Mouse (Mus musculus) layer of hippocampus, adult 2 months (tissue): ENCODE results near the gene Gmeb2. TPM values are rescaled to one million over a fixed set of nuclear protein-coding genes. Genes with fewer than 3 reads are reported as not detected.

Experiments used
- DNase-seq, 2 experiments: peaks; one replicate each; pipeline ENCODE4 v3.0.0; 2022; ENCODE audit warnings: low spot score in 2 of 2
- H3K27ac ChIP-seq: fragments of 200-600 bp; 2 replicates; pipeline ENCODE4 v1.8.1; 2022
- H3K4me3 ChIP-seq: fragments of 200-600 bp; 2 replicates; pipeline ENCODE4 v1.8.1; 2022; ENCODE audit warnings: mild to moderate bottlenecking
- CTCF ChIP-seq: fragments of 200-600 bp; conservative IDR thresholded peaks from 2 replicates; pipeline ENCODE4 v1.8.1; 2022; ENCODE audit warnings: antibody characterized with exemption, mild to moderate bottlenecking, moderate library complexity
- long read RNA-seq, 2 experiments: library from polyadenylated mRNA; stranded (forward); transcript quantifications; one replicate each; pipeline ENCODE4 v2.0.0; 2021; ENCODE audit warnings: borderline mapping rate in 2 of 2
- total RNA-seq, 2 experiments: library from RNA; stranded (reverse); gene quantifications; 2 replicates each; pipeline ENCODE4 v1.2.3; 2021

Gmeb2 gene
- total RNA-seq = 10 to 100 TPM; 18.8 to 23.5 TPM
- long read RNA-seq, experiment 1, full-length matches to known transcripts = 6 of 8 reads
- long read RNA-seq, experiment 1, partial matches to known transcripts = 0 of 8 reads
- long read RNA-seq, experiment 1, other reads (novel, unspliced or antisense) = 2 of 8 reads
- long read RNA-seq, experiment 2, full-length matches to known transcripts = 7 of 10 reads
- long read RNA-seq, experiment 2, partial matches to known transcripts = 0 of 10 reads
- long read RNA-seq, experiment 2, other reads (novel, unspliced or antisense) = 3 of 10 reads

DNA sequence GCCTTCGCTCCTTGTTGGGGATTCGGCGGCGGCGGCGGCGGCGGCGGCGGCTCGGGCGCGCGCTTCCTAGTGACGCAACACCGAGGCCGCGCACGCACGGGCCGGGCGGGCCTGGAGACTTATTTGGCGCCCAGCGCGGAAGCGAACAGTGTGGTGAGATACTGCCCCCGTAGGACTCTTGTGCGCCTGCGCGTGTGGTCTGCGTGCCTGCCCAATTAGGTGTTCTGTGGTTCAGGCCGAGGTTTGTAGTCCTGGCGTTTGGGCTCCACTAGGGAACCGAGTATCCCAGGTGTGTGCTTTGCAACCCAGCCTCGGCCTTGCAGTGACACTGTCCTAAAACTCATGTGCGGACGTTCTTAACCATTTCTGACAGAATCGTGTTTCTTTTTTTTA, at the start of gene Gmeb2:
Gene Gmeb2, minus strand, starts transcription at position 78 of the 393 bp plus-strand sequence.
- H3K27ac ChIP-seq = peak within 1 kb of the TSS; percentile 99
- DNase-seq = peak; percentile 88 to 94
- peak; percentile 69 for TF ChIP-seq CTCF
- peak within 1 kb of the TSS; percentile 94 for H3K4me3 ChIP-seq

GRCm38 (mm10) chr2:181334023-181334422, 46.2 kb upstream of the Gmeb2 start:
- Histone ChIP-seq H3K27ac (no peak overlapping the region), H3K4me3 (no peak overlapping the region)
- peak; percentile 50 to 73 for DNase-seq
- peak; percentile 87 for TF ChIP-seq CTCF

DNA sequence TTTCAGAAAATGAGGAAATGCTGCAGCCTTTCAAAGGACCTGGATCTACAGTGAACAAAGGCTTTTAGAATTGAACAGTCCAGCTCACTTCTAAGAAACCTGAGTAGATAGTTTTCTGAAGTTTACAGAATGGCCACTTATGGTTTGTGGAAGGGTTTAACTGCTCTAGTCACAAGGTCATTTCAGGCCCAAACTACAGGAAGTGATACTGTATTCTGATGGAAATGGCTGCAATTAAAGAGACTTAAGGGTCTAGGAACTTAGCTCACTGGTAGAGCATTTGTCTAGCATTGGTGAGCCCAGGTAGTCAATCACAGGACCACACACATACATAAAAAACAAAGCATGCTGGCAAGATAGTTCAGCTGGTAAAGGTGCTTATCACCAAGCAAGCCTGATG, 44.7 kb upstream of the Gmeb2 start:
- TF ChIP-seq CTCF = no peak
- Histone ChIP-seq H3K4me3 (no peak overlapping the region), H3K27ac (no peak overlapping the region)
- DNase-seq = no peak

- TF ChIP-seq CTCF = no peak
- Histone ChIP-seq H3K4me3 (no peak overlapping the region), H3K27ac (no peak overlapping the region)
- DNase-seq = no peak
Observed at GRCm38 (mm10) chr2:181326098-181326497, 38.3 kb upstream of the Gmeb2 start.

GRCm38 (mm10) chr2:181322136-181322535, 34.3 kb upstream of the Gmeb2 start:
- TF ChIP-seq CTCF = no peak
- DNase-seq = no peak
- Histone ChIP-seq H3K4me3 (no peak overlapping the region), H3K27ac (no peak overlapping the region)

DNA sequence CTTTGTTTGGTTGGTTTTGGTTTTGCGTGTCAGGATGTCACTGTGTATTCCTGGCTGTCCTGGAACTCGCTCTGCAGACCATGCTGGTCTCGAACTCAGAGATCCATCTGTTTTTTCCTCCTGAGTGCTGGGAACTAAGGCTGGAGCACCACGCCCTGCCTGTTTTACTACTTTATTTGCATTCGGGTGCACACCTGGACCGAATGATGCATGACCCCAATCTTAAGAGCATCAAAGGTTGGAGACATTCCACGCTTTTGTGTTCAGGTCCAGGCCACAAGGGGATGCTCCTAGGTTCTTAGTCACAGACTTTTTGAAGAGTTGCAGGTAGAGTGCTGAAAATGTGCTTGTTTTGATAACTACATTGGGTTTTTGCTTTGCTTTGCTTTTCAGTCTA, 32.3 kb upstream of the Gmeb2 start:
- H3K4me3 ChIP-seq = peak overlapping the region; percentile 58
- peak overlapping the region; percentile 88 for H3K27ac ChIP-seq
- no peak for DNase-seq
- no peak for TF ChIP-seq CTCF

- H3K27ac ChIP-seq = peak within 1 kb of the TSS; percentile 88
- H3K4me3 ChIP-seq = peak within 1 kb of the TSS; percentile 58
- DNase-seq = peak; percentile 80 to 81
- peak; percentile 60 for TF ChIP-seq CTCF
Observed at GRCm38 (mm10) chr2:181319248-181320102, 31.6 kb upstream of the Gmeb2 start, which contains the start of gene Rtel1. TSS of gene Rtel1 (plus strand) at chr2:181319739.

DNA sequence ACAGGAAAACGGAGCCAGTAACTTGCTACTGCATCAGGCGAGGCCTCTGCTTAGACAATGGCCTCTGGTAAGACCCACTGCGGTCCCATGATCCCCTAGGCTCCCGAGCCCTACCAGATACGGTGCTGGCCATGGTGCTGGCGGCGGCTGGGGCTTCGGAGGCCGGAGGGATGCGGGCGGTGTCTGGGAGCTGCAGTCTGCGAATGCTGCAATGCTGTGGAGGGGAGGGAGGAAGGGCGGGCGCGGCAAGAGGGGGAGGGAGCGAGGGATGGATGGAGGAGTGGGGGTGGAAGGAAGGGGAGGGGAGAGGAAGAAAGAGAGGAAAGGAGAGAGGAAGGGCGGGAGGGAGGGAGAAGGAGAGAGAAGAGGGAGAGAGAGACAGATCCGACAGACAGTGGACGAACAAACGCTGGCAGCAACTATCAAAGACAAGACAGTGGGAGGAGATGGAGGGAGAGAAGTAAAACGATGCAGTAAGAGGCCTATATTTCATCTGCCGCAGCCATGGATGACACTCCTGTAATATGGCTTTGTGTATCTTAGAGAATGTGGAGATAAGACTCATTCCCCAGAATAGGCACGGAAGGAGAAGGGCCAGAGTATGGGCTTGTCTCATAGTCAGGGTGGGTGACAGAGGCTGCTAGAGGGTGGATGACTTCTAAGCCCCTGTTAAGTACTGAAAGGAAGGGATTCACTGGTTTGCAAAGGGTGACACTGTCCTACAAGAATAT, 26.4 kb upstream of the Gmeb2 start, which contains the start of gene Stmn3:
Gene Stmn3, minus strand, starts transcription at position 421 of the 731 bp plus-strand sequence.
- Histone ChIP-seq H3K4me3 (peak within 1 kb of the TSS; percentile 67), H3K27ac (peak within 1 kb of the TSS; percentile 95)
- DNase-seq = peak; percentile 77 to 78
- no peak for TF ChIP-seq CTCF

- TF ChIP-seq CTCF = no peak
- DNase-seq = peak; percentile 14 to 30
Observed at GRCm38 (mm10) chr2:181313344-181314079, 25.7 kb upstream of the Gmeb2 start.

GRCm38 (mm10) chr2:181313006-181313343, 25.1 kb upstream of the Gmeb2 start:
- DNase-seq = no peak
- H3K4me3 ChIP-seq = peak overlapping the region; percentile 67
- TF ChIP-seq CTCF = no peak
- H3K27ac ChIP-seq = peak overlapping the region; percentile 95

More at GRCm38 (mm10) chr2:181313344-181314079, 25.7 kb upstream of the Gmeb2 start:
- peak overlapping the region; percentile 67 for H3K4me3 ChIP-seq
- peak overlapping the region; percentile 95 for H3K27ac ChIP-seq

DNA sequence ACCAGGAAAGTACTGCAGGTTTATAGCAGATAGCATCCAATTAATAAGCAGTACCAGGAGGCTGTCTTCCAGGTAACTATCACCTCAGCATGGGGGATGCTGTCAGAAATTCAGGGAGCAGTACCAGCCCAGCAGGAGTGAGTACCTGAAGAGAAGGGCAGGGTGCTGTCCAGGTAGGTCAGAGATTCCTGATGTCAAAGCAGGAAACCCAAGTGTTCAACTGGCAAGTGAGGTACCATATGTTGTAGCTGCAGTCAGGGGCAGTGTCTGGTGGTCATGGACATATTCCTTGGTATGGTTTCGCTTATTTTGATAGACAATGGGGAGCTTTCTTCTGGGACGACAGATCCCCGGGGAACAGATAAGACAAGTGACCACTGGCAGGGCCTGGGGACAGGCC, 24.6 kb upstream of the Gmeb2 start:
- H3K27ac ChIP-seq = peak overlapping the region; percentile 95; the same call in 1 of the 2 replicates
- TF ChIP-seq CTCF = no peak
- H3K4me3 ChIP-seq = peak overlapping the region; percentile 67
- no peak for DNase-seq

- Histone ChIP-seq H3K4me3 (no peak overlapping the region), H3K27ac (no peak overlapping the region; the same call in 1 of the 2 replicates)
- peak; percentile 76 for TF ChIP-seq CTCF
- DNase-seq = peak; percentile 47 to 64
Observed at GRCm38 (mm10) chr2:181307144-181307804, 19.4 kb upstream of the Gmeb2 start.
